17 mouse cellular contexts compared by ENCODE assay signal in the genomic region with DNA sequence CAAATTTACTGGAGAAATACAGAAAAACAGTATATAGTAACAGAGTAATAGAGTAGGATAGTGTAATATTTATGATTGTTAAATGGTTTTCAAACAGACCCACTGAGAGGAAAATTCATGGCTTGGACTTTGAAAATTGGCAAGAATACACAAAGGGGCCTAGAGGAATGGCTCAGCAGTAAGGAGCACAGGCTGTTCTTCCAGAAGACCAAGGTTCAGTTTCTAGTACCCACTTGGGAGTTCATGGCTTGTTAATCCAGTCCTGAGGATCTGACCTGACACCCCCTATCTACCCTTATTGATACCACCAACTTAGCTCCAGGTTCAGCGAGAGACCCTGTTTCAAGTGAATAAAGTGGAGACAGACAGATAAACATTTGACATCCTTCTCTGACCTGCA.
"Had no signal": no experiment of that assay in that cellular context is flagged by ENCODE, and none has a peak within 500 bp of the region (broad histone marks: within the 10 kb centered on the region; RNA-seq: fewer than 3 reads in every experiment).

No protein-coding gene starts in this region.

- H3K4me3 ChIP-seq: left cerebral cortex, adult 2 months; liver, embryonic 13.5 days; midbrain, embryonic 15.5 days; neural tube, embryonic 12.5 days; neural tube, embryonic 15.5 days; stomach, embryonic 15.5 days had no signal

- H3K4me2 ChIP-seq: liver, embryonic 13.5 days; midbrain, embryonic 11.5 days; midbrain, embryonic 15.5 days; neural tube, embryonic 12.5 days; neural tube, embryonic 15.5 days; stomach, embryonic 15.5 days had no signal

- ATAC-seq: intestine, postnatal 0 days; midbrain, embryonic 15.5 days had no signal

- H3K27ac ChIP-seq: left cerebral cortex, adult 2 months; liver, embryonic 13.5 days; midbrain, embryonic 15.5 days; neural tube, embryonic 12.5 days; neural tube, embryonic 15.5 days; stomach, embryonic 15.5 days had no signal

- DNase-seq: layer of hippocampus, postnatal 36 days; liver, embryonic 13.5 days; lung, adult 2 months; lung, postnatal 14 days; lung, postnatal 4 days; right cerebral cortex, adult 18-20 months; right cerebral cortex, postnatal 14 days; right cerebral cortex, postnatal 4 days; spleen, adult 18-20 months; thymus, postnatal 25 days had no signal

- H3K9me3 ChIP-seq: liver, embryonic 13.5 days; midbrain, embryonic 15.5 days; neural tube, embryonic 12.5 days; neural tube, embryonic 15.5 days; stomach, embryonic 15.5 days had no signal

- H3K9ac ChIP-seq: liver, embryonic 13.5 days; midbrain, embryonic 15.5 days; neural tube, embryonic 12.5 days; neural tube, embryonic 15.5 days; stomach, embryonic 15.5 days had no signal

- H3K27me3 ChIP-seq: liver, embryonic 13.5 days; midbrain, embryonic 15.5 days; neural tube, embryonic 12.5 days; neural tube, embryonic 15.5 days; stomach, embryonic 15.5 days had no signal
